Mouse (Mus musculus) intestine, embryonic 16.5 days (tissue): ENCODE data around the gene Cnr1. TPM values are rescaled to one million over a fixed set of nuclear protein-coding genes. Genes with fewer than 3 reads are reported as not detected.

ENCODE experiments used
- ATAC-seq: fragments of 200-750 bp; cut with Nextera tagmentation; 2 replicates; pipeline ENCODE4 v1.8.0; 2017; ENCODE audit warnings: moderate TSS enrichment, moderate library complexity
- H3K27ac ChIP-seq: fragments of 300-500 bp; sonication (generic); 2 replicates; pipeline ENCODE4 v1.5.1; 2014; ENCODE audit warnings: mild to moderate bottlenecking, low read length
- H3K27me3 ChIP-seq: fragments of 300-500 bp; sonication (generic); replicated peaks from 2 replicates; pipeline ENCODE4 v1.6.1; 2014; ENCODE audit warnings: low read length, control low read depth, mixed read lengths; ENCODE audit not compliant: control insufficient read depth, insufficient read depth
- H3K36me3 ChIP-seq: fragments of 300-500 bp; sonication (generic); 2 replicates; pipeline ENCODE4 v1.6.1; 2014; ENCODE audit warnings: low read length, control low read depth; ENCODE audit not compliant: control insufficient read depth, insufficient read depth
- H3K4me1 ChIP-seq: fragments of 300-500 bp; sonication (generic); 2 replicates; pipeline ENCODE4 v1.6.1; 2014; ENCODE audit warnings: low read length, control low read depth, mixed read lengths; ENCODE audit not compliant: control insufficient read depth, insufficient read depth
- H3K4me2 ChIP-seq: fragments of 300-500 bp; sonication (generic); 2 replicates; pipeline ENCODE4 v1.6.1; 2014; ENCODE audit warnings: low read depth, low read length, control low read depth
- H3K4me3 ChIP-seq: fragments of 300-500 bp; sonication (generic); 2 replicates; pipeline ENCODE4 v1.5.1; 2014; ENCODE audit warnings: mild to moderate bottlenecking, low read length
- H3K9ac ChIP-seq: fragments of 300-500 bp; sonication (generic); 2 replicates; pipeline ENCODE4 v1.6.1; 2014; ENCODE audit warnings: low read depth, low read length
- H3K9me3 ChIP-seq: fragments of 300-500 bp; sonication (generic); 2 replicates; pipeline ENCODE4 v1.6.1; 2016; ENCODE audit warnings: low read length, control low read depth; ENCODE audit not compliant: control insufficient read depth
- WGBS: fragments of 180-500 bp; shearing (Covaris S2); extraction: QIAGEN DNeasy Blood & Tissue Kit; methylation state at CpG from one replicate; pipeline ENCODE4 v1.1.7; 2014; 5-methylcytosine and 5-hydroxymethylcytosine counted together
- polyA plus RNA-seq: library from polyadenylated mRNA; unstranded; fragments of >200 nt; fragmentation: Nextera tagmentation; extraction: Ambion mirVana; gene quantifications from 2 replicates; pipeline ENCODE4 v1.2.1, GENCODE M21; 2015

Cnr1 gene
- polyA plus RNA-seq, 1 experiment from 2014 or later, result 3.6 TPM

DNA sequence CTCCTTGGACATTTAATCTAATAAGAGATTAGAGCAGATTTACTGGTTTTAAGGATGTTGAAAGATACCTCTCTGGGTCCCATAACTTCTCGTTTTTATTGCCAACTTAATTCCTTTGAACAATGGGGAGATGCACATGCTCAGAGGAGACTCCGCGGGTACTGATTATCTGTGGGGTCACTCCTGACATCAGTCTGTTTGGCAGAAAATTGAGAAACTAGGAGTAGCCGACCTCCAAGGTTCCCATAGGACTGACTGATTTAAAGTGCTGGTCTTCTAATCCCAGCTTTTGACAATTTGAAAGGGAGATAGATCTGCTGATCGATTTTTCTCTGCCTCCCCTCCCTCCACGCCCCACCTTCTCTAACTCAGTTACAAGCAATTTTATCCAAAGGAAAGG, 1.6 kb downstream of the Cnr1 start:
- Histone ChIP-seq H3K36me3 (no peaks in the 10 kb centered on the region), H3K27ac (no peak overlapping the region), H3K4me2 (no peak overlapping the region), H3K4me1 (peaks cover 9% of the 10 kb centered on the region; the same call in 1 of the 2 replicates), H3K9me3 (no peaks in the 10 kb centered on the region), H3K27me3 (peaks cover 18% of the 10 kb centered on the region; the same call in 1 of the 2 replicates), H3K9ac (no peak overlapping the region), H3K4me3 (no peak overlapping the region; the same call in 1 of the 2 replicates)
- ATAC-seq, result no peak
- WGBS, result 54% methylated on average over 6 of the region's 6 CpGs

DNA sequence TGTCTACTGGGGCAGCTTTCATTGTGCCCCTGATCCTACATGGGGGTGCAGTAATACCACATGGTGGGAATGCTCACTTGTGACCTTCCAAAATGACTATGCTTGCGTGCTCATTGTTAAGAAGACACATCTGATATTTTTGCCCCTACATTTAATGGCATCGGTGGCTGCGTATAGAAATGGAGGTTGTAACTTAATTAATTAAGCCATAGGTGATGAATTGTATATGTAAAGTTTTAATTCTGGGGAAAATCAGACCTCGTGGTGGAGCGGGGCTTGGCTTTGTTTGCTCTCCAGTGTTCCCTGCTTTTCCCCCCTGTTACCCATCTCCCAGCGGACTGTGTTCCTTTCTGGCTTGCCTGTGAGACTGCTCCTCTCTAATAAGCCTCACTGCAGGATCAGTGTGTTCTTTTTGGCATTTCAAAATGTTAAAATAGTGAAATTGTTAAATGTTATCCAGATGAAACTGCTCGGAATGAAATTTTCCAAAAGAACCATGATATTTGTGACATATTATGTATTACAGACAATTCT, 2.4 kb downstream of the Cnr1 start:
- no peak overlapping the region for H3K9ac ChIP-seq
- ATAC-seq, result no peak
- H3K36me3 ChIP-seq, result no peaks in the 10 kb centered on the region
- H3K9me3 ChIP-seq, result no peaks in the 10 kb centered on the region
- no peak overlapping the region for H3K4me2 ChIP-seq
- no peak overlapping the region for H3K27ac ChIP-seq
- peaks cover 18% of the 10 kb centered on the region; the same call in 1 of the 2 replicates for H3K27me3 ChIP-seq
- peaks cover 9% of the 10 kb centered on the region; the same call in 1 of the 2 replicates for H3K4me1 ChIP-seq
- no peak overlapping the region for H3K4me3 ChIP-seq
- 82% methylated on average over 7 of the region's 7 CpGs for WGBS

DNA sequence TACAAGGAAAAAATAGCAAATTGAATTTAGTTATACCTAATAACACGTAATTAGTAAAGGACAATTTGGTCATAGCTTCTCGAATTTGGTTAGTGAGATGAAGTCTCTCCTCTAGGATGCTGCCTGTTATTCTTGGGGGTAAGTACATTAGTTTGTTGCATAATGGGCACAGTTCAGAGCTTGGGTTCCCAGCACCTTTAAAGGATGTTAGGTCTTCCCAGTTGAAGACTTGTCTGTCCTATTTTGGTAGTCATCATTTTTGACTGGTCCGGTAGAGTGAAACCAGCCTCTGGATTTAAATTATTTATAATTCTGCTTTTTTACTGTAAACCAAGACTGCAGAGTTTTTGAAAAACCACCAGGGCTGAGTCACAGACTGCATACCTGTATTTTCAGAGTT, 3.3 kb downstream of the Cnr1 start:
- no peak overlapping the region for H3K4me3 ChIP-seq
- H3K4me2 ChIP-seq, result no peak overlapping the region
- H3K9me3 ChIP-seq, result no peaks in the 10 kb centered on the region
- H3K4me1 ChIP-seq, result peaks cover 9% of the 10 kb centered on the region; the same call in 1 of the 2 replicates
- no peak for ATAC-seq
- no peak overlapping the region for H3K27ac ChIP-seq
- H3K9ac ChIP-seq, result no peak overlapping the region
- 83% methylated on average over 3 of the region's 3 CpGs for WGBS
- H3K27me3 ChIP-seq, result peaks cover 16% of the 10 kb centered on the region; the same call in 1 of the 2 replicates
- no peaks in the 10 kb centered on the region for H3K36me3 ChIP-seq

DNA sequence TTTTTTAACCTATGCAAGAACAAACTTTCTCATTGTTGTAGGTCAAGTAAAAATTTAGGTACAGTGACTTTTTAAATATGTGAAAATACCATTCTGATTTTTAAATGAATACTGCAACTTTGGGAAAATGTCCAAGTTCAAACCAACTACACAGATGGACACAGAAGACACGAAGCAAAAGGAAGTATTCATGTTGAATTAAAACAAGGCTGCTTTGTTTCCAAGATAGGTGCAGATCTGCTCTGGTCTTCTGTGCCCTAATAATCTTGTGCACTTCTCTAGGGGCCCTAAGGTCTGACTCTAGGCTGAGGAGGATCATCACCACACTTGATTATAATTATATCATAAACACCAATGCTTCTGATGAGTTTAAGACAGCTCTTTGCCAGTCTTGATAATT, 4.1 kb downstream of the Cnr1 start:
- no peak for ATAC-seq
- Histone ChIP-seq H3K9me3 (no peaks in the 10 kb centered on the region), H3K36me3 (no peaks in the 10 kb centered on the region), H3K4me3 (no peak overlapping the region), H3K27me3 (peaks cover 9% of the 10 kb centered on the region; the same call in 1 of the 2 replicates), H3K4me1 (peaks cover 6% of the 10 kb centered on the region; the same call in 1 of the 2 replicates), H3K4me2 (no peak overlapping the region), H3K9ac (no peak overlapping the region), H3K27ac (no peak overlapping the region)
- 44% methylated on average over 1 of the region's 1 CpGs for WGBS

DNA sequence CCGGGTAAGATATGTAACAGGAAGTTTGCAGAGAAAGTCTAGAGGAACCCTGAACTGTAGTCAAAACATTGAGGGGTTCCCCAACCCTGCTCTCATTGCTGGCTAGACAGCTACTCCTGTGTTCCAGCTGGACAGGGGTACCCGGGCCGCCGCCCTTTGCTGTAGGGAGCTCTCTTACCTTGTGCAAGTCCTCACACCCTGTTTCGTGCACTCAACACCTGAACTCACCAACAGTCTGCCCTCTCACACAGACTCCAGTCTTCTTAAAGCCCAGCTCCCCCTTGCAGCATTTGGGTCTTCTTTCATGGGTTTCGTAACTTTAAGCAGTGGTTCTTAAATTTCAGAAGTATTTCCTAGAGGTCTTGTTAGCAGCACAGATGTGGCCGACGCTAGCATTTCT, 7.0 kb downstream of the Cnr1 start:
- WGBS, result 84% methylated on average over 8 of the region's 8 CpGs
- no peak for ATAC-seq
- Histone ChIP-seq H3K27me3 (no peaks in the 10 kb centered on the region), H3K27ac (no peak overlapping the region), H3K4me2 (no peak overlapping the region), H3K4me3 (no peak overlapping the region), H3K36me3 (no peaks in the 10 kb centered on the region), H3K9me3 (no peaks in the 10 kb centered on the region), H3K4me1 (no peaks in the 10 kb centered on the region), H3K9ac (no peak overlapping the region)

DNA sequence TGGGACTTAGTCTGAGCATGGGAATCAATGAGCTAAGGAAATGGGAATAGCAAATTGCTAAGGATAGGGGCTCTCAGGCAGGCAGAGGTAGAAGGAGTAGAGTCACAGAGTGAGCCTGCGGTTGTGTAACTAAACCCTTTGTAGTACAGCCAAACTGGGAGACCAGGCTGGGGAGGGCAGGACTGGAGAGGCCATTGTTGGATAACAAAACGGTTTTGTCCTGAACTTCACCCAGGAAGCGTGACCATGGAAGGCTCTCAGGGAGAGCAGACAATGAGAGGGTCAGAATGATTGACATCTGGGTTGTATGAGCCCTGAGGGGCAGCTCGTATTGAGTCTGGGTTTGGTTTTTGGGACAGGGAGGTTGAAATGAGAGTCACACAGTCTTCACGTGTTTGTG, 17.2 kb downstream of the Cnr1 start:
- 77% methylated on average over 5 of the region's 5 CpGs for WGBS
- H3K4me3 ChIP-seq, result no peak overlapping the region
- H3K9ac ChIP-seq, result no peak overlapping the region
- no peaks in the 10 kb centered on the region for H3K4me1 ChIP-seq
- H3K27me3 ChIP-seq, result no peaks in the 10 kb centered on the region
- no peak for ATAC-seq
- H3K36me3 ChIP-seq, result no peaks in the 10 kb centered on the region
- H3K4me2 ChIP-seq, result no peak overlapping the region
- no peak overlapping the region for H3K27ac ChIP-seq
- H3K9me3 ChIP-seq, result no peaks in the 10 kb centered on the region

DNA sequence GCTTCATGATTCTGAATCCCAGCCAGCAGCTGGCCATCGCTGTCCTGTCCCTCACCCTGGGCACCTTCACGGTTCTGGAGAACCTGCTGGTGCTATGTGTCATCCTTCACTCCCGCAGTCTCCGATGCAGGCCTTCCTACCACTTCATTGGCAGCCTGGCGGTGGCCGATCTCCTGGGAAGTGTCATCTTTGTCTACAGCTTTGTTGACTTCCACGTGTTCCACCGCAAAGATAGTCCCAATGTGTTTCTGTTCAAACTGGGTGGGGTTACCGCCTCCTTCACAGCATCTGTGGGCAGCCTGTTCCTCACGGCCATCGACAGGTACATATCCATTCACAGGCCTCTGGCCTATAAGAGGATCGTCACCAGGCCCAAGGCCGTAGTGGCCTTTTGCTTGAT, 19.5 kb downstream of the Cnr1 start:
- H3K4me3 ChIP-seq, result no peak overlapping the region
- no peaks in the 10 kb centered on the region for H3K27me3 ChIP-seq
- H3K4me2 ChIP-seq, result no peak overlapping the region
- 95% methylated on average over 13 of the region's 13 CpGs for WGBS
- H3K4me1 ChIP-seq, result no peaks in the 10 kb centered on the region
- H3K27ac ChIP-seq, result no peak overlapping the region
- H3K9ac ChIP-seq, result no peak overlapping the region
- no peak for ATAC-seq
- H3K9me3 ChIP-seq, result no peaks in the 10 kb centered on the region
- no peaks in the 10 kb centered on the region for H3K36me3 ChIP-seq

DNA sequence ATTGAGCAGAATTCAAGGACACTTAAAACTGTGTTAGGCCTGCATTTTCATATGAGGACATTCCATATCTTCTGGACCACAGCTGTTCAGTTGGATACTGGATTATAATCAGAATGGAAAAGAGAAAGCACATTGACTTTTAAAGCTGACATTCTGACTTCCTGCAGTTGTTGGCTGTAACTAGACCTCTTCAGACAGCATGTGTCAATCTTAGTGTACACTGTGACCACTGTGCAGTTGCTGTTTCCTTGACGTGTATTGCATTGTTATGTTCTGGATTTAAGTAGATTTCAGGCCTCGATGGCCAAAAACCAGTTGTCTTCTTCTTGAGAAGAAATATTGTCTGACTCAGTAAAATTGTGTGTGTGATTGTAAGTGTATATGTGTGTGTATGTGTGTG, 21.3 kb downstream of the Cnr1 start:
- Histone ChIP-seq H3K27ac (no peak overlapping the region), H3K9me3 (no peaks in the 10 kb centered on the region), H3K4me3 (no peak overlapping the region), H3K27me3 (no peaks in the 10 kb centered on the region), H3K9ac (no peak overlapping the region), H3K36me3 (no peaks in the 10 kb centered on the region), H3K4me2 (no peak overlapping the region), H3K4me1 (no peaks in the 10 kb centered on the region)
- no peak for ATAC-seq
- WGBS, result 84% methylated on average over 2 of the region's 2 CpGs

DNA sequence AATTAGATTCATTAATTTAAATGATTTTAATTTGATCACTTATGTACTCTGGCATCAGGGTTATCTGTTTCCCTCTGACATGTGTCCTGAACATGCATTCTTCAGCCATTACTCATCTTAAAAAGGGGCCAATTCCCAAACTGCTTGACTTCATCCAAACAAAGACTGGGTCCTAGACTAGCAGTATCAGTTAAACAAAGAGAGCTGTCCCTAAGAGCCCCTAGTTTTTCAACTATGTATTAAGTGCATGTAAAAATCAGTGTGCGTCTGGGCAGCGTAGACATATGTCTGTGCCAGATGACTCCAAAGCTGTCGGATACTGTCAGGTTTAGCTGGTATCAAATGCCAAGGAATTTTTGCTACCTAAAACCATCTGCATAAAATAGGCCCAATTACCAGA, 23.2 kb downstream of the Cnr1 start:
- no peak overlapping the region for H3K4me2 ChIP-seq
- no peak overlapping the region for H3K27ac ChIP-seq
- no peaks in the 10 kb centered on the region for H3K36me3 ChIP-seq
- no peak overlapping the region for H3K9ac ChIP-seq
- H3K4me1 ChIP-seq, result no peaks in the 10 kb centered on the region
- no peak overlapping the region for H3K4me3 ChIP-seq
- ATAC-seq, result no peak
- H3K27me3 ChIP-seq, result no peaks in the 10 kb centered on the region
- 78% methylated on average over 3 of the region's 3 CpGs for WGBS
- no peaks in the 10 kb centered on the region for H3K9me3 ChIP-seq

DNA sequence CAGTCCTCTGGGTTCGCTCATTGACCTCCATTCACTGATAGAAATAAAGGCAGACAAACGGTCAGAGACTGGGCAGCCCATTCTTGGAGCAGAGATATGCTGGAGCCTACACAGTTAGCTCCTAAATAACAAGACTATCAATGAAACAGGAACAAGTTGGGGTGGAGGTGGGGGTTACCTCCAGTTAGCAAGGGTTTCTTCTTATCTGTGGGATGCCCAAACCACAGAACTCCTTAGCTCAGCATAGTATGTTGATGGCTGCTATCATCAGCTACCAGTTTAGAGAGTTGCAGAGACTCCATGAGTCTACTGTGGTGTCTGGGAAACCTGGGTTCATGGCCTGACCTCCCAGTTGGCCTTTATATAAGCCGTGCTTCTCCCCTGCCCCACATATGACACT, 33.0 kb downstream of the Cnr1 start:
- Histone ChIP-seq H3K4me1 (no peaks in the 10 kb centered on the region), H3K27ac (no peak overlapping the region), H3K36me3 (no peaks in the 10 kb centered on the region), H3K4me3 (no peak overlapping the region), H3K9me3 (no peaks in the 10 kb centered on the region), H3K4me2 (no peak overlapping the region), H3K9ac (no peak overlapping the region), H3K27me3 (no peaks in the 10 kb centered on the region)
- WGBS, result 80% methylated on average over 3 of the region's 3 CpGs
- ATAC-seq, result no peak
